8 mouse cellular contexts compared by ENCODE assay signal in genomic region chr2:151973595-151974562, GRCm38 (mm10). TPM values are rescaled to one million over a fixed set of nuclear protein-coding genes. Genes with fewer than 3 reads are reported as not detected.
A peak's percentile ranks its signal among the peaks of the same experiment; 100 is the strongest.
DNase-seq lines count a peak whose midpoint lies in the region; ATAC-seq and TF ChIP-seq lines count a peak whose summit lies in the region.

No protein-coding gene starts in this region.

- H3K27ac ChIP-seq in liver, adult 2 months (replicated peaks; ENCODE audit: insufficient read depth, low read depth, low read length) = peak overlapping the region; percentile 5; the same call in 1 of the 2 replicates
- H3K27ac ChIP-seq in liver, embryonic 16.5 days (ENCODE audit: low read length) = peak overlapping the region; percentile 59
- no peak overlapping the region for H3K27ac ChIP-seq in neural tube, embryonic 14.5 days (ENCODE audit: low read depth, low read length)

- H3K4me1 ChIP-seq in liver, adult 2 months (ENCODE audit: control insufficient read depth, insufficient read depth, low read length) = peaks cover 24% of the 10 kb centered on the region
- H3K4me1 ChIP-seq in liver, embryonic 16.5 days (ENCODE audit: control insufficient read depth, low read depth, low read length) = peaks cover 62% of the 10 kb centered on the region
- H3K4me1 ChIP-seq in neural tube, embryonic 14.5 days (ENCODE audit: control insufficient read depth, insufficient read depth, low read length) = peaks cover 29% of the 10 kb centered on the region

- no peak for TF ChIP-seq POLR2A in liver, adult 2 months (IDR thresholded peaks at IDR 0.05; ENCODE audit: extremely low read depth, insufficient read depth, low read length)

- peak overlapping the region; percentile 53 for H3K4me3 ChIP-seq in liver, adult 2 months (ENCODE audit: insufficient read depth, low read depth, low read length)
- H3K4me3 ChIP-seq in liver, embryonic 16.5 days (ENCODE audit: low read depth, low read length) = peak overlapping the region; percentile 29
- peak overlapping the region; percentile 21 for H3K4me3 ChIP-seq in neural tube, embryonic 14.5 days (ENCODE audit: low read depth, low read length)

- 13% methylated on average over 36 of the region's 36 CpGs for WGBS in liver, adult 2 months
- 1% methylated on average over 36 of the region's 36 CpGs for WGBS in liver, embryonic 16.5 days (ENCODE audit: insufficient replicate concordance)
- WGBS in neural tube, embryonic 14.5 days = 7% methylated on average over 36 of the region's 36 CpGs

- H3K4me2 ChIP-seq in liver, embryonic 16.5 days (ENCODE audit: low read depth, low read length) = peak overlapping the region; percentile 51
- peak overlapping the region; percentile 48 for H3K4me2 ChIP-seq in neural tube, embryonic 14.5 days (ENCODE audit: low read depth, low read length)

- no peaks in the 10 kb centered on the region for H3K9me3 ChIP-seq in liver, embryonic 16.5 days (replicated peaks; ENCODE audit: control insufficient read depth, low read length)
- H3K9me3 ChIP-seq in neural tube, embryonic 14.5 days (ENCODE audit: control insufficient read depth, low read length) = no peaks in the 10 kb centered on the region

- peak; percentile 70 for DNase-seq in liver, adult 2 months (ENCODE audit: extremely low read depth, low read depth, low spot score)
- DNase-seq in liver = no peak
- peak; percentile 35 for DNase-seq in embryo, embryonic 10 days (ENCODE audit: low spot score)
- peak; percentile 94 for DNase-seq in induced T-regulatory cell, adult 2 months (ENCODE audit: low read depth)
- no peak for DNase-seq in gastrocnemius, postnatal 10 days
- DNase-seq in right cerebral cortex, postnatal 14 days = no peak

- peak; percentile 33; the same call in 1 of the 2 replicates for ATAC-seq in liver, embryonic 16.5 days (ENCODE audit: low read depth)
- ATAC-seq in neural tube, embryonic 14.5 days (ENCODE audit: low read depth) = no peak

- H3K36me3 ChIP-seq in liver, adult 2 months (ENCODE audit: control insufficient read depth, insufficient read depth, low read length) = no peaks in the 10 kb centered on the region
- H3K36me3 ChIP-seq in liver, embryonic 16.5 days (ENCODE audit: control insufficient read depth, insufficient read depth) = no peaks in the 10 kb centered on the region
- H3K36me3 ChIP-seq in neural tube, embryonic 14.5 days (ENCODE audit: control insufficient read depth, insufficient read depth, low read length) = no peaks in the 10 kb centered on the region

- no peaks in the 10 kb centered on the region for H3K27me3 ChIP-seq in liver, adult 2 months (ENCODE audit: control insufficient read depth, insufficient read depth, low read length)
- H3K27me3 ChIP-seq in liver, embryonic 16.5 days (ENCODE audit: control insufficient read depth, insufficient read depth, low read depth, low read length) = peaks cover 18% of the 10 kb centered on the region
- H3K27me3 ChIP-seq in neural tube, embryonic 14.5 days (ENCODE audit: control insufficient read depth, insufficient read depth, low read length) = no peaks in the 10 kb centered on the region

- TF ChIP-seq CTCF in liver, adult 2 months (IDR thresholded peaks at IDR 0.05; ENCODE audit: low read depth, low read length) = peak; percentile 46; the same call in 1 of the 2 replicates

- H3K79me2 ChIP-seq in liver, adult 2 months (ENCODE audit: control insufficient read depth, insufficient read depth, low read length) = no peaks in the 10 kb centered on the region

- peak overlapping the region; percentile 13; the same call in 1 of the 2 replicates for H3K9ac ChIP-seq in liver, adult 2 months (ENCODE audit: low read depth, low read length)
- H3K9ac ChIP-seq in liver, embryonic 16.5 days (ENCODE audit: low read depth, low read length) = peak overlapping the region; percentile 30; the same call in 1 of the 2 replicates
- 0 out of 2 replicates have a peak overlapping the region, but pooled peaks have one; percentile 28 for H3K9ac ChIP-seq in neural tube, embryonic 14.5 days (replicated peaks; ENCODE audit: low read depth, low read length)

RNA-seq across cellular contexts. Expression of gene Fam110a, which starts 6.1 kb away (rescaled TPM):
- 0.83 and 1.3 TPM in 2 replicates for total RNA-seq in liver, adult 2 months (2014; rRNA removed)
- 3.3 and 5.5 TPM in 2 replicates for polyA plus RNA-seq in liver, adult 2 months (2012; rRNA removed)
- polyA plus RNA-seq in liver, embryonic 16.5 days (2015; fragmentation: Nextera tagmentation; extraction: Ambion mirVana) = 9.2 and 9.6 TPM in 2 replicates
- 36.3 and 36.6 TPM in 2 replicates for polyA plus RNA-seq in neural tube, embryonic 14.5 days (2014; fragmentation: Nextera tagmentation; extraction: Ambion mirVana)
- 1 to 10 TPM; 5.6 to 6.6 TPM for total RNA-seq in gastrocnemius, postnatal 10 days (2021)

RNA-seq across cellular contexts. Expression of gene Slc52a3, which starts 22.4 kb away (rescaled TPM):
- total RNA-seq in liver, adult 2 months (2014; rRNA removed) = 0.18 and 0.20 TPM in 2 replicates
- polyA plus RNA-seq in liver, adult 2 months (2012; rRNA removed) = 0.48 and 0.62 TPM in 2 replicates
- 1.1 and 1.4 TPM in 2 replicates for polyA plus RNA-seq in liver, embryonic 16.5 days (2015; fragmentation: Nextera tagmentation; extraction: Ambion mirVana)
- 0.60 and 1.2 TPM in 2 replicates for polyA plus RNA-seq in neural tube, embryonic 14.5 days (2014; fragmentation: Nextera tagmentation; extraction: Ambion mirVana)
- total RNA-seq in gastrocnemius, postnatal 10 days (2021) = 1 to 10 TPM; 1.1 to 1.3 TPM

Comparison
In these comparisons a context has a peak if more than half of its experiments do, and no peak if none do; other contexts are left out.
1. DNase-seq: peak in liver, adult 2 months (single experiment), embryo, embryonic 10 days (single experiment) and induced T-regulatory cell, adult 2 months (single experiment); none in liver (single experiment), gastrocnemius, postnatal 10 days (single experiment) and right cerebral cortex, postnatal 14 days (single experiment).
2. Peak in every context shown above with its lines, with median percentiles within 50 percentile points of each other: H3K4me3 ChIP-seq and H3K9ac ChIP-seq.